Mouse (Mus musculus) liver, embryonic 14.5 days (tissue): Measurements from ENCODE around the gene Bmp6. TPM values are rescaled to one million over a fixed set of nuclear protein-coding genes. Genes with fewer than 3 reads are reported as not detected.
A peak's percentile ranks its signal among the peaks of the same experiment; 100 is the strongest.

Source experiments
- ATAC-seq: fragments of 200-750 bp; cut with Nextera tagmentation; 2 replicates; pipeline ENCODE4 v1.8.0; 2017; ENCODE audit warnings: moderate number of reproducible peaks, mild to moderate bottlenecking, moderate library complexity; ENCODE audit not compliant: insufficient read depth
- DNase-seq, 3 experiments: peaks; one replicate each; pipeline ENCODE4 v3.0.0-alpha.2; 2012 to 2013; ENCODE audit warnings: low read depth in 3 of 3, low spot score in 3 of 3
- H3K27ac ChIP-seq: fragments of 300-500 bp; sonication (generic); 2 replicates; pipeline ENCODE4 v1.5.1; 2014; ENCODE audit warnings: moderate library complexity, mild to moderate bottlenecking, control low read depth, inconsistent platforms
- H3K27me3 ChIP-seq: fragments of 300-500 bp; sonication (generic); 2 replicates; pipeline ENCODE4 v1.6.1; 2014; ENCODE audit warnings: mild to moderate bottlenecking, low read length, moderate library complexity; ENCODE audit not compliant: control insufficient read depth, insufficient read depth
- H3K36me3 ChIP-seq: fragments of 300-500 bp; sonication (generic); replicated peaks from 2 replicates; pipeline ENCODE4 v1.6.1; 2014; ENCODE audit warnings: low read depth; ENCODE audit not compliant: control insufficient read depth, insufficient read depth
- H3K4me1 ChIP-seq, 2 experiments: fragments of 200-500 bp in 1 of 2; fragments of 300-500 bp in 1 of 2; sonication (generic) in 1 of 2; replicated peaks; 2 replicates each; pipeline ENCODE4 v1.6.1; 2012 to 2014; ENCODE audit warnings: antibody characterized with exemption in 1 of 2, inconsistent platforms in 1 of 2, low read length in 1 of 2; ENCODE audit not compliant: control insufficient read depth in 2 of 2, insufficient read depth in 2 of 2
- H3K4me2 ChIP-seq: fragments of 300-500 bp; sonication (generic); 2 replicates; pipeline ENCODE4 v1.6.1; 2014; ENCODE audit warnings: low read depth, mild to moderate bottlenecking, control low read depth, moderate library complexity
- H3K4me3 ChIP-seq, 2 experiments: fragments of 200-500 bp in 1 of 2; fragments of 300-500 bp in 1 of 2; sonication (generic) in 1 of 2; 2 replicates each; pipeline ENCODE4 v1.5.1; 2012 to 2014; ENCODE audit warnings: low read depth in 2 of 2, low read length in 2 of 2, mild to moderate bottlenecking in 2 of 2, control low read depth in 1 of 2, inconsistent platforms in 1 of 2, moderate library complexity in 1 of 2; ENCODE audit not compliant: insufficient read depth in 1 of 2
- H3K9ac ChIP-seq: fragments of 300-500 bp; sonication (generic); replicated peaks from 2 replicates; pipeline ENCODE4 v1.6.1; 2014; ENCODE audit warnings: mild to moderate bottlenecking, control low read depth, moderate library complexity
- H3K9me3 ChIP-seq: fragments of 300-500 bp; sonication (generic); 2 replicates; pipeline ENCODE4 v1.6.1; 2016; ENCODE audit warnings: low read length, mixed read lengths; ENCODE audit not compliant: control insufficient read depth
- CTCF ChIP-seq: IDR thresholded peaks from 2 replicates; pipeline ENCODE4 v1.5.1; 2016; ENCODE audit warnings: antibody characterized with exemption, low read depth, control low read depth
- EP300 ChIP-seq: IDR thresholded peaks from 2 replicates; pipeline ENCODE4 v1.6.1; 2016; ENCODE audit warnings: antibody characterized with exemption, low read depth
- WGBS: fragments of 180-500 bp; shearing (Covaris S2); extraction: QIAGEN DNeasy Blood & Tissue Kit; methylation state at CpG from one replicate; pipeline ENCODE4 v1.1.7; 2014; ENCODE audit not compliant: insufficient replicate concordance; 5-methylcytosine and 5-hydroxymethylcytosine counted together
- polyA plus RNA-seq, 2 experiments: library from polyadenylated mRNA; depleted of rRNA in 1 of 2; stranded (reverse) in 1 of 2; unstranded in 1 of 2; fragments of >200 nt; fragmentation: Nextera tagmentation in 1 of 2; extraction: Ambion mirVana in 1 of 2; gene quantifications; 2 replicates each; pipeline versions ENCODE4 v1.2.1 to v1.2.3; 2012 to 2014

Gene Bmp6
- polyA plus RNA-seq, 2 experiments, result 0.19 to 0.39 TPM

- Histone ChIP-seq H3K4me3 (no peak overlapping the region), H3K4me1 (no peaks in the 10 kb centered on the region), H3K36me3 (no peaks in the 10 kb centered on the region), H3K27me3 (no peaks in the 10 kb centered on the region), H3K4me2 (no peak overlapping the region), H3K9ac (no peak overlapping the region), H3K27ac (no peak overlapping the region), H3K9me3 (no peaks in the 10 kb centered on the region)
- no peak for ATAC-seq
- no peak for DNase-seq
- TF ChIP-seq EP300 (no peak), CTCF (peak; percentile 56)
- WGBS, result 21% methylated on average over 5 of the region's 5 CpGs
Observed at GRCm38 (mm10) chr13:38437930-38438329, 93.0 kb downstream of the Bmp6 start.

DNA sequence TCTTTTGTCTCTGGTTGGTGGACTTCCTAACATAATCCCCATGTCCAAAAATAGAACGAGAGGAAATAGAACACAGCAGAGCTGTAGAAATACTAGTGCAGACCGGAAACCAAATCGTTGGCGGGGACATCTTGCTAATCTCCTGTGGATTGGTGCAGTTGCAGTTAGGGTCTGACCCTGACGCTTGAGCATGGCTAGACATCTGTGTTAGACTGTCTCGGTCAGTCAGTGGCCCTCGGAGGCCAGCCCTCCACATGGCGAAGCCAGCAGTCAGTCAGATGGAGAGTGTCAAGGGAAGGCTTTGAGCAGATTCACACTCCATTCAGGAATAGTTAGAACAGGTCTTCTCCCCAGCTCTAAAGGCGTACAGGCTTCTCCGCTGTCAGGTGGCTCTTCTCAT is 95.3 kb downstream of the Bmp6 start:
- H3K36me3 ChIP-seq, result no peaks in the 10 kb centered on the region
- H3K4me3 ChIP-seq, result no peak overlapping the region
- no peak for TF ChIP-seq CTCF
- no peak for TF ChIP-seq EP300
- ATAC-seq (no peak), DNase-seq (no peak)
- H3K4me1 ChIP-seq, result no peaks in the 10 kb centered on the region
- H3K27me3 ChIP-seq, result no peaks in the 10 kb centered on the region
- no peak overlapping the region for H3K4me2 ChIP-seq
- H3K9me3 ChIP-seq, result no peaks in the 10 kb centered on the region
- H3K9ac ChIP-seq, result no peak overlapping the region
- 60% methylated on average over 10 of the region's 10 CpGs for WGBS
- H3K27ac ChIP-seq, result no peak overlapping the region

- H3K4me3 ChIP-seq, result no peak overlapping the region
- TF ChIP-seq EP300 (no peak), CTCF (no peak)
- H3K9ac ChIP-seq, result no peak overlapping the region
- DNase-seq, result no peak
- no peak overlapping the region for H3K27ac ChIP-seq
- WGBS, result 62% methylated on average over 6 of the region's 6 CpGs
- no peak for ATAC-seq
- H3K36me3 ChIP-seq, result no peaks in the 10 kb centered on the region
- H3K4me1 ChIP-seq, result no peaks in the 10 kb centered on the region; a peak in 1 of 4 replicates
- no peaks in the 10 kb centered on the region for H3K27me3 ChIP-seq
- no peak overlapping the region for H3K4me2 ChIP-seq
- H3K9me3 ChIP-seq, result no peaks in the 10 kb centered on the region
Observed at GRCm38 (mm10) chr13:38448516-38449015, 103.7 kb downstream of the Bmp6 start.

- H3K4me3 ChIP-seq, result no peak overlapping the region
- H3K27ac ChIP-seq, result no peak overlapping the region
- TF ChIP-seq EP300 (no peak), CTCF (no peak)
- no peak overlapping the region for H3K9ac ChIP-seq
- no peaks in the 10 kb centered on the region for H3K9me3 ChIP-seq
- no peaks in the 10 kb centered on the region for H3K36me3 ChIP-seq
- 56% methylated on average over 20 of the region's 20 CpGs for WGBS
- H3K4me2 ChIP-seq, result no peak overlapping the region
- no peak for DNase-seq
- H3K27me3 ChIP-seq, result no peaks in the 10 kb centered on the region
- no peaks in the 10 kb centered on the region; a peak in 1 of 4 replicates for H3K4me1 ChIP-seq
- ATAC-seq, result no peak
Observed at GRCm38 (mm10) chr13:38450051-38450971, 105.4 kb downstream of the Bmp6 start.

- DNase-seq, result no peak
- Histone ChIP-seq H3K4me1 (no peaks in the 10 kb centered on the region; a peak in 1 of 4 replicates), H3K4me3 (no peak overlapping the region), H3K27ac (no peak overlapping the region), H3K27me3 (no peaks in the 10 kb centered on the region), H3K9me3 (no peaks in the 10 kb centered on the region), H3K36me3 (no peaks in the 10 kb centered on the region), H3K9ac (no peak overlapping the region), H3K4me2 (no peak overlapping the region)
- no peak for TF ChIP-seq CTCF
- TF ChIP-seq EP300, result no peak
- WGBS, result 57% methylated on average over 5 of the region's 5 CpGs
- no peak for ATAC-seq
Observed at GRCm38 (mm10) chr13:38451446-38451845, 106.5 kb downstream of the Bmp6 start.
